ENCODE assay signal across 19 mouse cellular contexts in genomic region chr1:106799406-106799805, GRCm38 (mm10).
"Had no signal": no experiment of that assay in that cellular context is flagged by ENCODE, and none has a peak within 500 bp of the region (broad histone marks: within the 10 kb centered on the region; RNA-seq: fewer than 3 reads in every experiment).

No protein-coding gene starts in this region.

- ATAC-seq: intestine, postnatal 0 days; midbrain, embryonic 15.5 days had no signal

- H3K27me3 ChIP-seq: liver, embryonic 13.5 days; lung, embryonic 15.5 days; midbrain, embryonic 12.5 days; midbrain, embryonic 15.5 days; neural tube, embryonic 13.5 days; stomach, embryonic 15.5 days had no signal

- H3K27ac ChIP-seq: kidney, postnatal 0 days; layer of hippocampus, adult 2 months; left cerebral cortex, adult 2 months; liver, embryonic 13.5 days; lung, embryonic 15.5 days; midbrain, embryonic 12.5 days; midbrain, embryonic 15.5 days; neural tube, embryonic 13.5 days; stomach, embryonic 15.5 days had no signal

- H3K4me3 ChIP-seq: layer of hippocampus, adult 2 months; left cerebral cortex, adult 2 months; liver, embryonic 13.5 days; lung, embryonic 15.5 days; midbrain, embryonic 12.5 days; midbrain, embryonic 15.5 days; myocyte; neural tube, embryonic 13.5 days; stomach, embryonic 15.5 days had no signal

- H3K36me3 ChIP-seq: liver, embryonic 13.5 days; lung, embryonic 15.5 days; midbrain, embryonic 12.5 days; midbrain, embryonic 15.5 days; neural tube, embryonic 13.5 days; stomach, embryonic 15.5 days had no signal

- H3K4me2 ChIP-seq: liver, embryonic 13.5 days; lung, embryonic 15.5 days; midbrain, embryonic 12.5 days; midbrain, embryonic 15.5 days; neural tube, embryonic 13.5 days; stomach, embryonic 15.5 days had no signal

- DNase-seq: kidney, adult 2 months; kidney, postnatal 25 days; layer of hippocampus, postnatal 36 days; liver, embryonic 13.5 days; retina, postnatal 1 day; right cerebral cortex, postnatal 25 days; spleen, adult 18-20 months; thymus, adult 18-20 months; thymus, postnatal 36 days had no signal

- H3K4me1 ChIP-seq: stomach, embryonic 15.5 days had no signal

- H3K9ac ChIP-seq: liver, embryonic 13.5 days; lung, embryonic 15.5 days; midbrain, embryonic 12.5 days; midbrain, embryonic 15.5 days; neural tube, embryonic 13.5 days; stomach, embryonic 15.5 days had no signal

- H3K9me3 ChIP-seq: liver, embryonic 13.5 days; lung, embryonic 15.5 days; midbrain, embryonic 12.5 days; midbrain, embryonic 15.5 days; neural tube, embryonic 13.5 days; stomach, embryonic 15.5 days had no signal
